Mouse (Mus musculus) erythroblast, embryonic 14.5 days (primary cell): ENCODE data around the gene Cers5.

Experiments used
- GATA1 ChIP-seq: IDR thresholded peaks from 2 replicates; pipeline ENCODE4 v1.6.1; 2012; ENCODE audit warnings: low read length, inconsistent platforms, mixed read lengths
- TAL1 ChIP-seq: IDR thresholded peaks from 3 replicates; pipeline ENCODE4 v1.6.1; 2012; ENCODE audit warnings: low read length, inconsistent platforms, mixed read lengths

DNA sequence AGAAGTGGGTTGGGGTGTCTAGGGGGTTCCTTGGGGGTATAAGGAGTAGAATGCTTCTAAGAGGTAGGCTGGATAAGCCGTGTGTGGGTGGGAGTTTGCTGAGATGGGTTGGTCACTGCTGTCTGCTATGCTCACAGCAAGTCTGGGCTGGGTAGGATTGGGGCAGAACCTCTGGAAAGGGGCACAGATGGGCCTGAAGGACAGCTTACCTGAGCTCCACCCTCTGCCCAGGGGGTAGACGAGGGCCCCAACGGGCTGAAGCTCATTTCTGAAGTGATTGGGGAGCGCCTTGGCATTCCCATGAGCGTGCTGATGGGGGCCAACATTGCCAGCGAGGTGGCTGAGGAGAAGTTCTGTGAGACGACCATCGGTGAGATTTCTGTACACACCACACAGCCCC is 52.8 kb downstream of the Cers5 start:
- TF ChIP-seq TAL1 (no peak), GATA1 (no peak)
